Mouse (Mus musculus) MEL (cell line): ENCODE data around the gene Nenf. TPM values are rescaled to one million over a fixed set of nuclear protein-coding genes. Genes with fewer than 3 reads are reported as not detected.

Experiments
- DNase-seq: peaks from one replicate; pipeline ENCODE4 v3.0.0; 2011; ENCODE audit warnings: low read depth, low spot score
- H3K27ac ChIP-seq: 2 replicates; pipeline ENCODE4 v1.5.1; 2012; ENCODE audit warnings: low read depth, mild to moderate bottlenecking, control low read depth, low read length, moderate library complexity; ENCODE audit not compliant: control insufficient read depth
- H3K27me3 ChIP-seq, 2 experiments: fragments of 150-350 bp in 1 of 2; sonication (generic) in 1 of 2; 2 replicates each; pipeline ENCODE4 v1.6.1; 2012; ENCODE audit warnings: low read length in 2 of 2, mild to moderate bottlenecking in 2 of 2, improper control_type of control experiment in 1 of 2, moderate library complexity in 1 of 2; ENCODE audit not compliant: insufficient read depth in 2 of 2, control insufficient read depth in 1 of 2
- H3K36me3 ChIP-seq, 2 experiments: 2 replicates each; pipeline ENCODE4 v1.6.1; 2012 to 2014; ENCODE audit warnings: low read length in 2 of 2, improper control_type of control experiment in 1 of 2, inconsistent platforms in 1 of 2, mild to moderate bottlenecking in 1 of 2; ENCODE audit not compliant: insufficient read depth in 2 of 2, control insufficient read depth in 1 of 2
- H3K4me1 ChIP-seq, 2 experiments: fragments of 150-350 bp in 1 of 2; sonication (generic) in 1 of 2; 2 replicates each; pipeline ENCODE4 v1.6.1; 2012; ENCODE audit warnings: low read length in 2 of 2, improper control_type of control experiment in 1 of 2, mild to moderate bottlenecking in 1 of 2; ENCODE audit not compliant: insufficient read depth in 2 of 2, control insufficient read depth in 1 of 2
- H3K4me3 ChIP-seq, 2 experiments: fragments of 150-350 bp in 1 of 2; sonication (generic) in 1 of 2; 2 replicates each; pipeline ENCODE4 v1.5.1; 2012; ENCODE audit warnings: low read depth in 2 of 2, low read length in 2 of 2, mild to moderate bottlenecking in 2 of 2, moderate library complexity in 2 of 2, control low read depth in 1 of 2, improper control_type of control experiment in 1 of 2; ENCODE audit not compliant: control insufficient read depth in 1 of 2, insufficient read depth in 1 of 2
- H3K79me2 ChIP-seq: 2 replicates; pipeline ENCODE4 v1.6.1; 2012; ENCODE audit warnings: mild to moderate bottlenecking, low read length, moderate library complexity; ENCODE audit not compliant: control insufficient read depth, poor library complexity, insufficient read depth
- H3K9ac ChIP-seq: 2 replicates; pipeline ENCODE4 v1.6.1; 2012; ENCODE audit warnings: low read depth, mild to moderate bottlenecking, control low read depth, low read length, moderate library complexity; ENCODE audit not compliant: control insufficient read depth, poor library complexity, severe bottlenecking
- H3K9me3 ChIP-seq: fragments of 150-350 bp; sonication (generic); replicated peaks from 2 replicates; pipeline ENCODE4 v1.6.1; 2012; ENCODE audit warnings: mild to moderate bottlenecking, low read length, improper control_type of control experiment, moderate library complexity; ENCODE audit not compliant: insufficient read depth
- BHLHE40 ChIP-seq: IDR thresholded peaks from 2 replicates; pipeline ENCODE4 v1.6.1; 2012; ENCODE audit warnings: low read depth, mild to moderate bottlenecking, inconsistent platforms, low read length, improper control_type of control experiment, borderline replicate concordance
- CHD2 ChIP-seq: IDR thresholded peaks from 2 replicates; pipeline ENCODE4 v1.6.1; 2011; ENCODE audit warnings: low read length, improper control_type of control experiment
- CTCF ChIP-seq, 3 experiments: IDR thresholded peaks in 2 of 3; conservative IDR thresholded peaks in 1 of 3; 2 replicates each; pipeline ENCODE4 v1.5.1; 2011 to 2012; ENCODE audit warnings: low read length in 3 of 3, low read depth in 2 of 3, mild to moderate bottlenecking in 2 of 3, improper control_type of control experiment in 1 of 3, inconsistent platforms in 1 of 3, mixed read lengths in 1 of 3, moderate library complexity in 1 of 3; ENCODE audit not compliant: control insufficient read depth in 1 of 3, insufficient read depth in 1 of 3, poor library complexity in 1 of 3, severe bottlenecking in 1 of 3
- ELF1 ChIP-seq: IDR thresholded peaks from 2 replicates; pipeline ENCODE4 v1.6.1; 2014; ENCODE audit warnings: low read depth, mild to moderate bottlenecking, inconsistent platforms, low read length, improper control_type of control experiment, moderate library complexity
- ETS1 ChIP-seq: IDR thresholded peaks from 2 replicates; pipeline ENCODE4 v1.6.1; 2012; ENCODE audit warnings: low read depth, mild to moderate bottlenecking, inconsistent platforms, low read length, improper control_type of control experiment, moderate library complexity
- GABPA ChIP-seq: IDR thresholded peaks from 2 replicates; pipeline ENCODE4 v1.6.1; 2012; ENCODE audit warnings: low read depth, mild to moderate bottlenecking, inconsistent platforms, low read length, improper control_type of control experiment, moderate library complexity
- MXI1 ChIP-seq: IDR thresholded peaks from 2 replicates; pipeline ENCODE4 v1.6.1; 2011; ENCODE audit warnings: mild to moderate bottlenecking, low read depth, low read length, improper control_type of control experiment
- MYC ChIP-seq: IDR thresholded peaks from 2 replicates; pipeline ENCODE4 v1.6.1; 2011; ENCODE audit warnings: low read depth, mild to moderate bottlenecking, low read length, improper control_type of control experiment, moderate library complexity
- POLR2A ChIP-seq, 2 experiments: IDR thresholded peaks; 2 replicates each; pipeline ENCODE4 v1.6.1; 2011 to 2012; ENCODE audit warnings: low read length in 2 of 2, mild to moderate bottlenecking in 2 of 2, control low read depth in 1 of 2, improper control_type of control experiment in 1 of 2, low read depth in 1 of 2, moderate library complexity in 1 of 2; ENCODE audit not compliant: control insufficient read depth in 1 of 2, insufficient read depth in 1 of 2, poor library complexity in 1 of 2
- POLR2AphosphoS2 ChIP-seq: IDR thresholded peaks from 2 replicates; pipeline ENCODE4 v1.6.1; 2011; ENCODE audit warnings: low read length, improper control_type of control experiment
- SIN3A ChIP-seq: IDR thresholded peaks from 2 replicates; pipeline ENCODE4 v1.6.1; 2012; ENCODE audit warnings: low read length, improper control_type of control experiment, inconsistent platforms
- TBP ChIP-seq: IDR thresholded peaks from 2 replicates; pipeline ENCODE4 v1.8.0; 2011; ENCODE audit warnings: low read depth, low read length, improper control_type of control experiment
- TCF12 ChIP-seq: IDR thresholded peaks from 2 replicates; pipeline ENCODE4 v1.6.1; 2014; ENCODE audit warnings: low read depth, mild to moderate bottlenecking, inconsistent platforms, low read length, improper control_type of control experiment, moderate library complexity
- ZC3H11A ChIP-seq: IDR thresholded peaks from 2 replicates; pipeline ENCODE4 v1.6.1; 2012; ENCODE audit warnings: low read depth, mild to moderate bottlenecking, inconsistent platforms, low read length, improper control_type of control experiment
- polyA plus RNA-seq, 2 experiments: library from polyadenylated mRNA; stranded (reverse) in 1 of 2; unstranded in 1 of 2; fragments of >175 nt in 1 of 2; fragments of >200 nt in 1 of 2; gene quantifications; 2 replicates each; pipeline versions ENCODE4 v1.2.1 to v1.2.4; 2012; ENCODE audit warnings: low replicate concordance in 2 of 2, low read depth in 1 of 2; ENCODE audit not compliant: insufficient read length in 2 of 2, insufficient read depth in 1 of 2, missing spikeins in 1 of 2
- total RNA-seq: library from RNA; depleted of rRNA; stranded (reverse); fragments of 300-350 nt; gene quantifications from 2 replicates; pipeline ENCODE4 v1.2.3, GENCODE M21; 2012

Gene Nenf
- total and polyA plus RNA-seq, 3 experiments = 49.4 to 53.2 TPM; not detected in 1

GRCm38 (mm10) chr1:191327258-191327657 lies 9.3 kb upstream of the Nenf start:
- peak overlapping the region; percentile 75; the same call in 1 of the 2 replicates for H3K9ac ChIP-seq

GRCm38 (mm10) chr1:191326233-191326882 lies 8.4 kb upstream of the Nenf start:
- H3K9ac ChIP-seq = peak overlapping the region; percentile 75
- H3K4me3 ChIP-seq = peak overlapping the region; percentile 70 to 81
- DNase-seq = peak; percentile 86
- H3K27me3 ChIP-seq = no peaks in the 10 kb centered on the region
- H3K27ac ChIP-seq = peak overlapping the region; percentile 23
- H3K4me1 ChIP-seq = peaks cover 13 to 31% of the 10 kb centered on the region in 2 experiments
- peak in 1 of 2 experiments; percentile 17; a peak in 2 of 4 replicates for TF ChIP-seq POLR2A (IDR thresholded peaks at IDR 0.05; ENCODE audit: control insufficient read depth in 1 of 2, insufficient read depth in 1 of 2, low read depth in 1 of 2, low read length in 2 of 2, poor library complexity in 1 of 2)
- no peak for TF ChIP-seq ETS1
- TF ChIP-seq MXI1 = peak; percentile 39; the same call in 1 of the 2 replicates
- peak; percentile 17; the same call in 1 of the 2 replicates for TF ChIP-seq MYC
- no peaks in the 10 kb centered on the region for H3K9me3 ChIP-seq
- H3K36me3 ChIP-seq = peaks cover 3 to 23% of the 10 kb centered on the region in 2 experiments
- peaks cover 18% of the 10 kb centered on the region for H3K79me2 ChIP-seq

More at GRCm38 (mm10) chr1:191327258-191327657, 9.3 kb upstream of the Nenf start:
- Histone ChIP-seq H3K27me3 (no peaks in the 10 kb centered on the region), H3K36me3 (peaks cover 5 to 23% of the 10 kb centered on the region in 2 experiments), H3K9me3 (no peaks in the 10 kb centered on the region), H3K4me3 (peak overlapping the region; percentile 70 to 81), H3K4me1 (peaks cover 13 to 31% of the 10 kb centered on the region in 2 experiments), H3K27ac (0 out of 2 replicates have a peak overlapping the region, but pooled peaks have one; percentile 4), H3K79me2 (peaks cover 18% of the 10 kb centered on the region)
- DNase-seq = no peak
- no peak for TF ChIP-seq MXI1
- no peak for TF ChIP-seq TCF12
- TF ChIP-seq CHD2 = no peak
- no peak for TF ChIP-seq GABPA
- TF ChIP-seq ZC3H11A = no peak
- TF ChIP-seq BHLHE40 = no peak
- no peak for TF ChIP-seq CTCF (IDR thresholded peaks at IDR 0.05 in 2 of 3, conservative IDR thresholded peaks at IDR 0.05 in 1 of 3; ENCODE audit: control insufficient read depth in 1 of 3, insufficient read depth in 1 of 3, low read depth in 2 of 3, low read length in 3 of 3, poor library complexity in 1 of 3, severe bottlenecking in 1 of 3)
- TF ChIP-seq ELF1 = no peak
- no peak for TF ChIP-seq SIN3A
- no peak for TF ChIP-seq TBP
- no peak for TF ChIP-seq POLR2AphosphoS2
- TF ChIP-seq ETS1 = no peak
